Mouse (Mus musculus) Patski (cell line): ENCODE data around the gene Tekt1. TPM values are rescaled to one million over a fixed set of nuclear protein-coding genes. Genes with fewer than 3 reads are reported as not detected.

ENCODE experiments used
- ATAC-seq: fragments of 100-300 bp; one replicate; pipeline ENCODE4 v1.8.0; 2021
- CTCF ChIA-PET: fragments of 350-600 bp; sonication (Branson Sonifier 250); formaldehyde crosslinking; loops from one replicate; lab custom pipeline; 2022; ENCODE audit warnings: inconsistent platforms; lab: Charles Lee
- POLR2A ChIA-PET: fragments of 350-600 bp; sonication (Branson Sonifier 250); formaldehyde crosslinking; loops from one replicate; lab custom pipeline; 2022; ENCODE audit warnings: antibody characterized with exemption, inconsistent platforms; lab: Charles Lee
- DNase-seq: peaks from one replicate; pipeline ENCODE4 v3.0.0-alpha.2; 2011; ENCODE audit warnings: low read depth, low spot score
- H3K27me3 ChIP-seq: fragments of 371-371 bp; one replicate; pipeline ENCODE4 v1.5.1; 2021
- CTCF ChIP-seq: fragments of 100-300 bp; IDR thresholded peaks from one replicate; pipeline ENCODE4 v1.5.1; 2021
- in situ Hi-C: fragments of 300-500 bp; cut with MboI; formaldehyde crosslinking; loops from 3 replicates; pipeline ENCODE4 v1.11.1; 2018; ENCODE audit warnings: low pct_unique_long_range_greater_than_20kb, mixed read lengths
- polyA plus RNA-seq: library from polyadenylated mRNA; unstranded; gene quantifications from one replicate; pipeline ENCODE4 v1.2.3, GENCODE M21; 2021

The Tekt1 gene
- polyA plus RNA-seq, 1 experiment from 2014 or later = not detected

- DNase-seq = no peak
- no peak for TF ChIP-seq CTCF
- ATAC-seq = no peak
- ChIA-PET CTCF (interaction anchor here (0.6 kb wide), 1 partner anchor 166 kb away, joined by 3 read pairs; no protein-coding TSS in a partner anchor), POLR2A (no interaction called here)
- in situ Hi-C loops = no loop called here
- H3K27me3 ChIP-seq = no peaks in the 10 kb centered on the region
These were observed 31.0 kb upstream of the Tekt1 start for GRCm38 (mm10) chr11:72393243-72393642.

- ChIA-PET POLR2A (no interaction called here), CTCF (no interaction called here)
- H3K27me3 ChIP-seq = no peaks in the 10 kb centered on the region
- no peak for ATAC-seq
- no peak for TF ChIP-seq CTCF
- no peak for DNase-seq
- in situ Hi-C loops = no loop called here
These were observed 28.9 kb upstream of the Tekt1 start for GRCm38 (mm10) chr11:72391181-72391580.

GRCm38 (mm10) chr11:72389407-72390142 lies 27.3 kb upstream of the Tekt1 start:
- ChIA-PET CTCF (no interaction called here), POLR2A (interaction anchor here (1.2 kb wide), 1 partner anchor 10 kb away, joined by 3 read pairs; no protein-coding TSS in a partner anchor)
- TF ChIP-seq CTCF = no peak
- ATAC-seq = no peak
- no peaks in the 10 kb centered on the region for H3K27me3 ChIP-seq
- no peak for DNase-seq
- in situ Hi-C loops = no loop called here

GRCm38 (mm10) chr11:72388113-72388529 lies 25.9 kb upstream of the Tekt1 start:
- no peak for DNase-seq
- in situ Hi-C loops = no loop called here
- no peak for ATAC-seq
- no peaks in the 10 kb centered on the region for H3K27me3 ChIP-seq
- CTCF ChIA-PET = interaction anchor here (1.0 kb wide), 1 partner anchor 22 kb away, joined by 3 read pairs; no protein-coding TSS in a partner anchor
- POLR2A ChIA-PET = no interaction called here
- TF ChIP-seq CTCF = no peak

- in situ Hi-C loops = no loop called here
- no peak for TF ChIP-seq CTCF
- ChIA-PET CTCF (interaction anchor here (1.1 kb wide), 1 partner anchor 10 kb away, joined by 3 read pairs; no protein-coding TSS in a partner anchor), POLR2A (interaction anchor here (0.7 kb wide), 1 partner anchor 10 kb away, joined by 3 read pairs; no protein-coding TSS in a partner anchor)
- no peak for DNase-seq
- no peak for ATAC-seq
- H3K27me3 ChIP-seq = no peaks in the 10 kb centered on the region
These were observed 17.1 kb upstream of the Tekt1 start for GRCm38 (mm10) chr11:72379351-72379750.

- no peak for ATAC-seq
- ChIA-PET CTCF (interaction anchor here (1.1 kb wide), 1 partner anchor 8 kb away, joined by 3 read pairs; no protein-coding TSS in a partner anchor), POLR2A (no interaction called here)
- TF ChIP-seq CTCF = no peak
- DNase-seq = no peak
- H3K27me3 ChIP-seq = no peaks in the 10 kb centered on the region
- in situ Hi-C loops = no loop called here
These were observed 16.0 kb upstream of the Tekt1 start for GRCm38 (mm10) chr11:72378222-72378621.

GRCm38 (mm10) chr11:72376562-72376961 lies 14.3 kb upstream of the Tekt1 start:
- in situ Hi-C loops = no loop called here
- ATAC-seq (no peak), DNase-seq (no peak)
- POLR2A ChIA-PET = no interaction called here
- H3K27me3 ChIP-seq = no peaks in the 10 kb centered on the region
- CTCF ChIA-PET = no interaction called here
- no peak for TF ChIP-seq CTCF

GRCm38 (mm10) chr11:72369904-72370672 lies 7.8 kb upstream of the Tekt1 start:
- DNase-seq (no peak), ATAC-seq (no peak)
- peak; percentile 45 for TF ChIP-seq CTCF
- no peaks in the 10 kb centered on the region for H3K27me3 ChIP-seq
- POLR2A ChIA-PET = interaction anchor here (1.1 kb wide), 1 partner anchor 26 kb away, joined by 3 read pairs; no protein-coding TSS in a partner anchor
- CTCF ChIA-PET = interaction anchor here (1.0 to 2.1 kb wide), 10 partner anchors 9 to 146 kb away, joined by 3 to 7 read pairs (median 4); no protein-coding TSS in a partner anchor
- in situ Hi-C loops = no loop called here

GRCm38 (mm10) chr11:72367934-72368674 lies 5.9 kb upstream of the Tekt1 start:
- POLR2A ChIA-PET = no interaction called here
- ATAC-seq (no peak), DNase-seq (no peak)
- CTCF ChIA-PET = interaction anchor here (1.3 to 1.5 kb wide), 2 partner anchors 12 to 147 kb away, joined by 3 read pairs; no protein-coding TSS in a partner anchor
- TF ChIP-seq CTCF = no peak
- H3K27me3 ChIP-seq = no peaks in the 10 kb centered on the region
- in situ Hi-C loops = no loop called here

- no peak for DNase-seq
- ATAC-seq = no peak
- ChIA-PET CTCF (no interaction called here), POLR2A (interaction anchor here (0.6 kb wide), 1 partner anchor 8 kb away, joined by 3 read pairs; no protein-coding TSS in a partner anchor)
- in situ Hi-C loops = no loop called here
- TF ChIP-seq CTCF = no peak
- no peaks in the 10 kb centered on the region for H3K27me3 ChIP-seq
These were observed 3.9 kb upstream of the Tekt1 start for GRCm38 (mm10) chr11:72366126-72366525.
